Mouse (Mus musculus) E14TG2a.4 (cell line): ENCODE data around the gene Use1.

Experiments used
- CTCF ChIP-seq: conservative IDR thresholded peaks from 2 replicates; pipeline ENCODE4 v1.5.1; 2014; ENCODE audit warnings: low read length
- NANOG ChIP-seq: IDR thresholded peaks from 2 replicates; pipeline ENCODE4 v1.6.1; 2014; ENCODE audit warnings: borderline replicate concordance, low read length, mixed read lengths
- POU5F1 ChIP-seq: IDR thresholded peaks from 2 replicates; pipeline ENCODE4 v1.6.1; 2014; ENCODE audit warnings: low read length, borderline replicate concordance

DNA sequence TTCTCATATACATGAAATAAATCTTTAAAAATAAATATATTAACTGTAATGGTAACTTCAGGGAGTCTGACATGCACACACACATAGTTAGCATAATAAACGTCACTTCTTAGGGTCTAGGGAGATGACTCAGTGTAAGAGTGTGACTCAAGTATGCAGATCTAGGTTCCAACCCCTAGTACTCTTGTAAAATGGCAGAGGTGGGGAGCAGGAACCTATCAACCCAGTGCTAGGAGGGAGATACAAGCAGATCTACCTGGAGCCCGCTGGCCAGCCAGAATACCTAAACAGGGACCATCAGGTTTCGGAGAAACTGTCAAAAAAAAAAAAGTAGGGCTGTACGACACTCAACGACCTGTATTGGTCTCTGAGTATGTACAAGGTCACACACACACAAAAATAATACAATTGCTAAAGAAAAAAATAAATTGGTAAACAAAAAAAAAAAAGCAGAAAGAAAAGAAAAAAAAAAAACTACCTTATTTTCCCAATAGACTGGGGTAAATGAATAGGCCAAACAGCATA lies 4.1 kb downstream of the Use1 start:
- TF ChIP-seq CTCF (no peak), NANOG (no peak), POU5F1 (no peak)
